Mouse (Mus musculus): ENCODE data around the gene Tbc1d9.

Tbc1d9 gene

GRCm38 (mm10) chr8:83165235-83165930 lies at the start of gene Tbc1d9:
Gene Tbc1d9 (plus strand): TSS chr8:83165352.
- DNase-seq (ENCODE audit: inconsistent ontology term): peak; percentile 92

- no peak for DNase-seq (ENCODE audit: inconsistent ontology term)
Observed at GRCm38 (mm10) chr8:83135086-83135485, 30.1 kb upstream of the Tbc1d9 start.

- no peak for DNase-seq (ENCODE audit: inconsistent ontology term)
Observed at GRCm38 (mm10) chr8:83140068-83140467, 25.1 kb upstream of the Tbc1d9 start.

GRCm38 (mm10) chr8:83140701-83141111 lies 24.4 kb upstream of the Tbc1d9 start:
- DNase-seq (ENCODE audit: inconsistent ontology term): no peak

- DNase-seq (ENCODE audit: inconsistent ontology term): no peak
Observed at GRCm38 (mm10) chr8:83141358-83141757, 23.8 kb upstream of the Tbc1d9 start.

GRCm38 (mm10) chr8:83144601-83145000 lies 20.6 kb upstream of the Tbc1d9 start:
- DNase-seq (ENCODE audit: inconsistent ontology term): no peak

GRCm38 (mm10) chr8:83145421-83145820 lies 19.7 kb upstream of the Tbc1d9 start:
- no peak for DNase-seq (ENCODE audit: inconsistent ontology term)

- DNase-seq (ENCODE audit: inconsistent ontology term): no peak
Observed at GRCm38 (mm10) chr8:83149124-83149523, 16.0 kb upstream of the Tbc1d9 start.

- no peak for DNase-seq (ENCODE audit: inconsistent ontology term)
Observed at GRCm38 (mm10) chr8:83152055-83152454, 13.1 kb upstream of the Tbc1d9 start.

- no peak for DNase-seq (ENCODE audit: inconsistent ontology term)
Observed at GRCm38 (mm10) chr8:83152470-83152869, 12.7 kb upstream of the Tbc1d9 start.

GRCm38 (mm10) chr8:83155110-83155509 lies 10.0 kb upstream of the Tbc1d9 start:
- no peak for DNase-seq (ENCODE audit: inconsistent ontology term)

GRCm38 (mm10) chr8:83158971-83159370 lies 6.2 kb upstream of the Tbc1d9 start:
- no peak for DNase-seq (ENCODE audit: inconsistent ontology term)

- no peak for DNase-seq (ENCODE audit: inconsistent ontology term)
Observed at GRCm38 (mm10) chr8:83159615-83160014, 5.5 kb upstream of the Tbc1d9 start.

- no peak for DNase-seq (ENCODE audit: inconsistent ontology term)
Observed at GRCm38 (mm10) chr8:83160613-83161012, 4.5 kb upstream of the Tbc1d9 start.

GRCm38 (mm10) chr8:83165931-83166867 lies 1.0 kb downstream of the Tbc1d9 start, which contains the start of gene Gm10645:
Gene Gm10645 (minus strand): TSS chr8:83166170.
- DNase-seq (ENCODE audit: inconsistent ontology term): peak; percentile 80

- DNase-seq (ENCODE audit: inconsistent ontology term): no peak
Observed at GRCm38 (mm10) chr8:83167932-83168331, 2.8 kb downstream of the Tbc1d9 start.

GRCm38 (mm10) chr8:83169127-83169526 lies 4.0 kb downstream of the Tbc1d9 start:
- no peak for DNase-seq (ENCODE audit: inconsistent ontology term)

GRCm38 (mm10) chr8:83169709-83170108 lies 4.6 kb downstream of the Tbc1d9 start:
- DNase-seq (ENCODE audit: inconsistent ontology term): no peak

GRCm38 (mm10) chr8:83170894-83171293 lies 5.7 kb downstream of the Tbc1d9 start:
- DNase-seq (ENCODE audit: inconsistent ontology term): no peak

GRCm38 (mm10) chr8:83175680-83176079 lies 10.5 kb downstream of the Tbc1d9 start:
- no peak for DNase-seq (ENCODE audit: inconsistent ontology term)

GRCm38 (mm10) chr8:83176785-83177184 lies 11.6 kb downstream of the Tbc1d9 start:
- no peak for DNase-seq (ENCODE audit: inconsistent ontology term)

GRCm38 (mm10) chr8:83177317-83178195 lies 12.4 kb downstream of the Tbc1d9 start:
- peak; percentile 73 for DNase-seq (ENCODE audit: inconsistent ontology term)
